Mouse (Mus musculus): ENCODE measurements around the gene Rrp36.

DNA sequence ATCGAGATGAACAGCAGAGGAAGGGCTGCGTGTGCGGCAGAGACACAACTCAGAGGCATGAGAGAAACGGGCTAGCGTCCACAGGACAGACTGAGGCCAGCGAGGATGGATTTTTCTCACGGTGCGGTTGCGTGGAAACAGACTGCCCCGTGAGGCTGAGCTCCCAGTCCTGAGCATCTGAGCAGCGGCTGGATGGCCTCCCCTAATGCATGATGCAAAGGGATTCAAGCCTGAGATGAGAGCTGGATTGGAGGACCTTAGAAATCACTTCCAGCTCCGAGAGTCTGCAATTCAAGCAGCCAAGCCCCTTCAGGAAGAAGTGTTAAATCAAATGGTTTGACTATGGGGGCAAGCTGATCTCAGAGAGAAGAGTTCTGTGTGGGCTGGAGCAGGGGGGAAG lies 27.3 kb upstream of the Rrp36 start:
- TF ChIP-seq CTCF (IDR thresholded peaks at IDR 0.05; ENCODE audit: low read depth, low read length) (no peak), EP300 (IDR thresholded peaks at IDR 0.05; ENCODE audit: insufficient read depth, low read depth, low read length) (no peak)
